Mouse (Mus musculus): ENCODE data around the gene Prr19.

DNA sequence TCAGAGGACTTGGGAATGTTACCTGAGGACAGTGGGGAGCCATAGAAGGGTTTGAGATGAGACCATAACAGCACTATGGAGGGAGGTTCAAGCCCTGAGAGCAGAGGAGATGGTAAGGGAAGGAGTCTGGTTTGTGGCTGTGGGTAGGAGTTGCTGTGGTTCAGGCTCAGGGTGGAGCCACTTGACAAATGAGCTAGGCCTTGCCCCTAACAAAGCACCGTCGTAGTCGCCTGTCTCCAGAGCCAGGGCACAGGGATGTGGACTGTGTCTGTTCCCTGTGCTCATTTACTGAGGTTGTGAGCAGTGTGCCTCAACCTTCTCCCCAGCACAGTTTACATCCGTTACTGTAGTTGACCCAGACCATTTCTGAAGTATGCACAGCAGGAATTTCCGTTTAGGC is 26.6 kb upstream of the Prr19 start:
- no peak for TF ChIP-seq HCFC1 (IDR thresholded peaks at IDR 0.05; ENCODE audit: borderline replicate concordance, insufficient read depth, low read length)
- TF ChIP-seq ZNF384 (IDR thresholded peaks at IDR 0.05; ENCODE audit: low read depth, low read length), result no peak
- TF ChIP-seq ZC3H11A (IDR thresholded peaks at IDR 0.05; ENCODE audit: borderline replicate concordance, low read depth, low read length), result no peak
